In the genomic region with DNA sequence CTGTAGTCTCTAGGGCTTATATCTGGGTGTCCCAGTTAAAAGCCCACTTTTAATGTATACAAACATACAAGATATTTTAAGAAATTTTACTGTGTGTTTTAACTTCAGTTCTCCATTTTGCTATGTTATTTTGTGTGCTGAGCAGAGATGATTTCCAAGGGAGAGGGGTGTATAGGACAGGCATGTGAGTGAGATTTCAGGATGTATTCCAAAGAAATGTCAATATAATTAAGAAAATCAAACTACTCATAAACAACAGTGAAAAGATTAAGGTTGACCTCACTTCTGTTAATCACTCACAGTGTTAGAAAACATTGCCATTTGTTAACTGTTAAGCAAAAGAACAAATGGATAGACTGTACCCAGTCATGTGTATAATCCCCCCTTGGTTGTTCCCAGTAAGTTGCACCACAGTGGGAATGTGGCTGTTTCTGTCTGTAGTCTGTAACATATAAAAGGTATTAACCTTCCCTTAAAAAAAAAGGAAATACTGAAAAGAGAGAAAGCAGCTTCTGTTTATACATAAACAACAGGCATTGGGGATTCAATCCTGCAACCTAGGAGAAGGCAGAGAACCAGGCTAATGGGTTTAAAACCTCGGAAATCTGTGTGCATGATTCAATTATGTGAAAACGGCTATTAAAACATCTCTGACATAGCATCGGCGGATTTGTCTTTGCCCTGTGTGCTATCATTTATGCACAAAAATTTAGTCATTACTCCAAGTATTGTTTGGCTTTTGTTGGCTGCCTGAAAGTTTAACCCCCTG, we compare ENCODE assay signal across 22 mouse cellular contexts.
DNase-seq lines count a peak whose midpoint lies in the region; ATAC-seq and TF ChIP-seq lines count a peak whose summit lies in the region.
"Had no signal": no experiment of that assay in that cellular context is flagged by ENCODE, and none has a peak within 500 bp of the region (broad histone marks: within the 10 kb centered on the region; RNA-seq: fewer than 3 reads in every experiment).

No protein-coding gene starts in this region.

- POLR2A ChIA-PET in Patski (lab: Charles Lee): no interaction called here

- peak overlapping the region; percentile 23; the same call in 1 of the 2 replicates for H3K27ac ChIP-seq in kidney, adult 2 months (ENCODE audit: insufficient read depth, low read depth, low read length)
- H3K27ac ChIP-seq in forebrain, embryonic 16.5 days (ENCODE audit: low read length): no peak overlapping the region
- H3K27ac ChIP-seq: heart, embryonic 15.5 days; intestine, embryonic 15.5 days; liver, embryonic 14.5 days; lung, embryonic 15.5 days; macrophage; midbrain, embryonic 12.5 days; neural tube, embryonic 15.5 days; stomach, embryonic 15.5 days had no signal

- H3K27me3 ChIP-seq in kidney, adult 2 months (replicated peaks; ENCODE audit: control insufficient read depth, insufficient read depth, low read length): no peaks in the 10 kb centered on the region
- H3K27me3 ChIP-seq in Patski: no peaks in the 10 kb centered on the region
- H3K27me3 ChIP-seq in forebrain, embryonic 16.5 days (replicated peaks; ENCODE audit: control insufficient read depth, insufficient read depth, low read length): peaks cover 27% of the 10 kb centered on the region
- H3K27me3 ChIP-seq: heart, embryonic 15.5 days; intestine, embryonic 15.5 days; lung, embryonic 15.5 days; midbrain, embryonic 12.5 days; neural tube, embryonic 15.5 days; stomach, embryonic 15.5 days had no signal

- H3K4me3 ChIP-seq in kidney, adult 2 months (ENCODE audit: insufficient read depth, low read depth, low read length): no peak overlapping the region
- no peak overlapping the region for H3K4me3 ChIP-seq in forebrain, embryonic 16.5 days (replicated peaks; ENCODE audit: low read length)
- H3K4me3 ChIP-seq: heart, embryonic 15.5 days; intestine, embryonic 15.5 days; lung, embryonic 15.5 days; midbrain, embryonic 12.5 days; neural tube, embryonic 15.5 days; stomach, embryonic 15.5 days had no signal

- TF ChIP-seq CTCF in kidney, adult 2 months (conservative IDR thresholded peaks at IDR 0.05; ENCODE audit: insufficient read depth, insufficient read length, low read depth, low read length): no peak
- no peak for TF ChIP-seq CTCF in Patski (IDR thresholded peaks at IDR 0.05)

- no peak overlapping the region for H3K4me2 ChIP-seq in forebrain, embryonic 16.5 days (ENCODE audit: low read length)
- H3K4me2 ChIP-seq: heart, embryonic 15.5 days; intestine, embryonic 15.5 days; lung, embryonic 15.5 days; midbrain, embryonic 12.5 days; neural tube, embryonic 15.5 days; stomach, embryonic 15.5 days had no signal

- WGBS in kidney, adult 2 months: 48% methylated on average over 4 of the region's 4 CpGs
- WGBS in forebrain, embryonic 16.5 days: 7% methylated on average over 4 of the region's 4 CpGs

- no peak for TF ChIP-seq POLR2A in kidney, adult 2 months (IDR thresholded peaks at IDR 0.05; ENCODE audit: low read depth, low read length)

- peak; percentile 7 for DNase-seq in embryo, embryonic 10 days (ENCODE audit: low spot score)
- DNase-seq in embryo, embryonic 11 days: no peak
- peak; percentile 65 for DNase-seq in kidney, adult 2 months
- no peak for DNase-seq in kidney, postnatal 25 days
- DNase-seq in Patski (ENCODE audit: low read depth, low spot score): peak; percentile 71
- DNase-seq in adrenal gland, adult (ENCODE audit: inconsistent age in 2 of 2, low spot score in 1 of 2): no peak
- DNase-seq in lung, postnatal 10 days: no peak
- DNase-seq: adrenal gland, postnatal 14 days; cerebellum, adult 11 months; cerebellum, postnatal 14 days; gastrocnemius, postnatal 25 days; right cerebral cortex, postnatal 25 days; thymus, adult 18-20 months had no signal

- H3K36me3 ChIP-seq in kidney, adult 2 months (ENCODE audit: control insufficient read depth, insufficient read depth, low read length): no peaks in the 10 kb centered on the region
- no peaks in the 10 kb centered on the region for H3K36me3 ChIP-seq in forebrain, embryonic 16.5 days (ENCODE audit: control insufficient read depth, insufficient read depth)
- H3K36me3 ChIP-seq: heart, embryonic 15.5 days; intestine, embryonic 15.5 days; lung, embryonic 15.5 days; midbrain, embryonic 12.5 days; neural tube, embryonic 15.5 days; stomach, embryonic 15.5 days had no signal

- CTCF ChIA-PET in Patski (lab: Charles Lee): interaction anchor here (0.6 kb wide), 1 partner anchor 191 kb away, joined by 3 read pairs; no protein-coding TSS in a partner anchor

- no peak overlapping the region for H3K9ac ChIP-seq in forebrain, embryonic 16.5 days (replicated peaks; ENCODE audit: low read depth, low read length)
- H3K9ac ChIP-seq: heart, embryonic 15.5 days; intestine, embryonic 15.5 days; liver, embryonic 14.5 days; lung, embryonic 15.5 days; midbrain, embryonic 12.5 days; neural tube, embryonic 15.5 days; stomach, embryonic 15.5 days had no signal

- ATAC-seq in Patski: peak; percentile 52
- peak; percentile 55 for ATAC-seq in forebrain, embryonic 16.5 days
- ATAC-seq: intestine, embryonic 15.5 days had no signal

- peaks cover 4% of the 10 kb centered on the region for H3K4me1 ChIP-seq in kidney, adult 2 months (ENCODE audit: control insufficient read depth, insufficient read depth, low read length)
- peaks cover 5% of the 10 kb centered on the region for H3K4me1 ChIP-seq in forebrain, embryonic 16.5 days (replicated peaks; ENCODE audit: control insufficient read depth, insufficient read depth, low read length)
- H3K4me1 ChIP-seq: intestine, embryonic 15.5 days; lung, embryonic 15.5 days; stomach, embryonic 15.5 days had no signal

- no peaks in the 10 kb centered on the region for H3K9me3 ChIP-seq in forebrain, embryonic 16.5 days (ENCODE audit: control insufficient read depth, low read length)
- H3K9me3 ChIP-seq: heart, embryonic 15.5 days; intestine, embryonic 15.5 days; lung, embryonic 15.5 days; midbrain, embryonic 12.5 days; neural tube, embryonic 15.5 days; stomach, embryonic 15.5 days had no signal

- in situ Hi-C loops in Patski (cut with MboI; ENCODE audit: low pct_unique_long_range_greater_than_20kb): no loop called here

Comparison
In these comparisons a context has a peak if more than half of its experiments do, and no peak if none do; other contexts are left out.
1. DNase-seq: peak in embryo, embryonic 10 days (single experiment), kidney, adult 2 months (single experiment) and Patski (single experiment); none in embryo, embryonic 11 days (single experiment), kidney, postnatal 25 days (0 of 2), adrenal gland, adult (0 of 2) and lung, postnatal 10 days (single experiment).